Mouse (Mus musculus) liver, adult 2 months (tissue): ENCODE measurements around the gene Gm49396.

ENCODE experiments used
- CTCF ChIP-seq: fragments of 200-500 bp; IDR thresholded peaks from 2 replicates; pipeline ENCODE4 v1.5.1; 2011; ENCODE audit warnings: low read depth, low read length, control low read depth
- POLR2A ChIP-seq: fragments of 200-500 bp; IDR thresholded peaks from 2 replicates; pipeline ENCODE4 v1.6.1; 2011; ENCODE audit warnings: low read length, control low read depth; ENCODE audit not compliant: insufficient read depth; ENCODE audit errors: extremely low read depth

DNA sequence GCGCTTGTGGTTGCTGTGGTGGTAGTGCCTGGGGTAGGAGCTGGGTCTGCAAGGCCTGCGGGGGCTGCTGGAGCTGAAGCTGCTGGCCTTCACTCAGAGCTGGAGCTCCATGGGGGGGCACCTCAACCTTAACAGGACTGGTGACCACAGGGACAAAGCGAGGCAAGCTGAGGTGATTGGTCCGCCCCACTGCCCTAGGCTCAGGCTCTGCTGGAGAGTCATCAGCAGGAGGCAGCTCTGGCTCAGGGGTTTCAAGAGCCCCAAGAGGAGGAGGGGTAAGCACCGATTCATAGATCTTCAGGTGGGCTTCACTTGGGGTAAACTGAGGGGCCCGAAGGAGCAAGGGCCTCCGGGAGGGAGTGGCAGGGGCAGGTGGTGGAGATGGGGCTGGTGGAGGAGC, 22.0 kb downstream of the Gm49396 start:
- TF ChIP-seq CTCF: no peak
- TF ChIP-seq POLR2A: no peak
